Mouse (Mus musculus): Measurements from ENCODE around the gene Erc2. TPM values are rescaled to one million over a fixed set of nuclear protein-coding genes. Genes with fewer than 3 reads are reported as not detected.

The Erc2 gene
- total and polyA plus RNA-seq, 3 experiments: not detected

DNA sequence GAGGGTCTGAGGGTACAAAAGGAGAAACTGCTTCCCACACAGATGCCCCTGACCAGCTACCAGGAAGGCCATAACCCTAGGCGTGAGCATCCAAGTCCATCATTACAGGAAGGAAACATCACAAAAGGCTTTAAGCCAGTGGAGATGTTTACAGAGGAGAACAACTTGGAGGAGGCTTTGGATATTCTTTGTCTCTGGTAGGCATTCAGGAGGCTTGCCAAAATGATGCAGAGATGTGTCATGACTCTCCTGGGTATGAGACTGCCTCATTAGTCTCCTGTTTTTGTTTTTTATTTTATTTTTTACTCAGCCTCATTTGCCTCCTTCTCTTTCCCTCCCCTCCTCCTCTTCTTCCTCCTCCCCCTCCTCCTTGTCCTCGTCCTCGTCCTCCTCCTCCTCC lies 528.7 kb downstream of the Erc2 start:
- TF ChIP-seq SMC3 (IDR thresholded peaks at IDR 0.05; ENCODE audit: low read depth, low read length) (no peak), HCFC1 (IDR thresholded peaks at IDR 0.05; ENCODE audit: low read depth, low read length) (no peak), E2F4 (IDR thresholded peaks at IDR 0.05; ENCODE audit: insufficient replicate concordance, low read depth, low read length) (no peak), EP300 (IDR thresholded peaks at IDR 0.05; ENCODE audit: low read length) (no peak), NELFE (IDR thresholded peaks at IDR 0.05; ENCODE audit: low read depth, low read length) (no peak), RAD21 (IDR thresholded peaks at IDR 0.05; ENCODE audit: low read depth, low read length) (no peak), PAX5 (IDR thresholded peaks at IDR 0.05; ENCODE audit: low read length) (no peak), CHD1 (IDR thresholded peaks at IDR 0.05; ENCODE audit: low read depth, low read length) (no peak), JUN (IDR thresholded peaks at IDR 0.05; ENCODE audit: insufficient read depth, low read depth, low read length) (no peak), ELF1 (IDR thresholded peaks at IDR 0.05; ENCODE audit: low read depth, low read length) (no peak), USF1 (IDR thresholded peaks at IDR 0.05; ENCODE audit: low read depth, low read length) (no peak), SIN3A (IDR thresholded peaks at IDR 0.05; ENCODE audit: low read length) (no peak), USF2 (conservative IDR thresholded peaks at IDR 0.05; ENCODE audit: low read depth, low read length) (no peak), MXI1 (IDR thresholded peaks at IDR 0.05; ENCODE audit: low read depth, low read length) (no peak), TCF12 (IDR thresholded peaks at IDR 0.05; ENCODE audit: low read depth, low read length) (no peak)
- Histone ChIP-seq H3K79me2 (replicated peaks; ENCODE audit: control insufficient read depth, extremely low read depth, insufficient read depth, poor library complexity, severe bottlenecking) (no peaks in the 10 kb centered on the region), H3K27me3 (replicated peaks) (no peaks in the 10 kb centered on the region), H3K9me3 (replicated peaks; ENCODE audit: low read length) (peaks cover 33% of the 10 kb centered on the region), H3K4me3 (replicated peaks in 1 of 3; ENCODE audit: low read depth in 2 of 3, low read length in 2 of 3, poor library complexity in 1 of 3) (no peak overlapping the region), H3K4me2 (ENCODE audit: insufficient read depth, low read depth, poor library complexity, severe bottlenecking) (no peak overlapping the region), H3K9ac (ENCODE audit: insufficient read depth, low read depth) (no peak overlapping the region), H3K27ac (ENCODE audit: insufficient read depth, low read depth) (no peak overlapping the region), H3K4me1 (ENCODE audit: control insufficient read depth in 1 of 2, insufficient read depth in 2 of 2) (no peaks in the 10 kb centered on the region), H3K36me3 (replicated peaks in 1 of 2; ENCODE audit: control insufficient read depth in 1 of 2, insufficient read depth in 1 of 2, low read length in 1 of 2) (no peaks in the 10 kb centered on the region)
- no peak for DNase-seq (ENCODE audit: extremely low read depth)
- in situ Hi-C loops (cut with MboI; ENCODE audit: low pct_ligation_motif_present, low pct_unique_long_range_greater_than_20kb, low sequenced_read_pairs): no loop called here
- dilution Hi-C loops (cut with MboI; ENCODE audit: extremely low pct_ligation_motif_present, extremely low pct_unique_long_range_greater_than_20kb, low sequenced_read_pairs): no loop called here

DNA sequence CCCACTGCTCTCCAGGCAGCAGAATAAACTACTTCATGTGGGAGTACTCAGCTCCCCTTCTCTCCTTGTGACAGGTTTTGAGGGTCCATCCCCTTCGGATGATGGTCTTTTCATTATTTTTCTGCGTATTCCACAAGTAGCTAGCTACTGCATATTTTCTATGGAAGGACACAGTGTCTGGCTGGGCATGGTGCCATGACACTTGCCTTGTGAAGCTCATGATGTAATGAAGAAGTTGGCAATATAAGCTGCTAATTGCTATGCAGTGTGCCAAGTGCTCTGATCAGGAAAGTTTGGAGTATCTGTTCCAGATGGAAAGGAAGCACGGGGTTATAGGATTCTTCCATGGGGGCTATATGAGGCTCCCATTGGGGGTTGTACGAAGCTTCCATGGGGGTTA lies 533.5 kb downstream of the Erc2 start:
- Histone ChIP-seq H3K9ac (ENCODE audit: insufficient read depth, low read depth) (no peak overlapping the region), H3K27me3 (replicated peaks) (no peaks in the 10 kb centered on the region), H3K27ac (ENCODE audit: insufficient read depth, low read depth) (no peak overlapping the region), H3K4me1 (ENCODE audit: control insufficient read depth in 1 of 2, insufficient read depth in 2 of 2) (no peaks in the 10 kb centered on the region), H3K9me3 (replicated peaks; ENCODE audit: low read length) (peaks cover 40% of the 10 kb centered on the region), H3K79me2 (replicated peaks; ENCODE audit: control insufficient read depth, extremely low read depth, insufficient read depth, poor library complexity, severe bottlenecking) (no peaks in the 10 kb centered on the region), H3K36me3 (replicated peaks in 1 of 2; ENCODE audit: control insufficient read depth in 1 of 2, insufficient read depth in 1 of 2, low read length in 1 of 2) (no peaks in the 10 kb centered on the region), H3K4me3 (replicated peaks in 1 of 3; ENCODE audit: low read depth in 2 of 3, low read length in 2 of 3, poor library complexity in 1 of 3) (no peak overlapping the region), H3K4me2 (ENCODE audit: insufficient read depth, low read depth, poor library complexity, severe bottlenecking) (no peak overlapping the region)
- dilution Hi-C loops (cut with MboI; ENCODE audit: extremely low pct_ligation_motif_present, extremely low pct_unique_long_range_greater_than_20kb, low sequenced_read_pairs): no loop called here
- no peak for DNase-seq (ENCODE audit: extremely low read depth)
- in situ Hi-C loops (cut with MboI; ENCODE audit: low pct_ligation_motif_present, low pct_unique_long_range_greater_than_20kb, low sequenced_read_pairs): no loop called here
- no peak for TF ChIP-seq GABPA (IDR thresholded peaks at IDR 0.05; ENCODE audit: insufficient replicate concordance, low read depth, low read length)
- TF ChIP-seq PAX5 (IDR thresholded peaks at IDR 0.05; ENCODE audit: low read length): no peak
- TF ChIP-seq JUN (IDR thresholded peaks at IDR 0.05; ENCODE audit: insufficient read depth, low read depth, low read length): no peak
- no peak for TF ChIP-seq ZC3H11A (IDR thresholded peaks at IDR 0.05; ENCODE audit: low read depth, low read length)
- TF ChIP-seq MAX (IDR thresholded peaks at IDR 0.05; ENCODE audit: low read length): no peak
- TF ChIP-seq CHD1 (IDR thresholded peaks at IDR 0.05; ENCODE audit: low read depth, low read length): no peak
- TF ChIP-seq TBP (conservative IDR thresholded peaks at IDR 0.05; ENCODE audit: low read depth, low read length): no peak
- TF ChIP-seq SIN3A (IDR thresholded peaks at IDR 0.05; ENCODE audit: low read length): no peak
- TF ChIP-seq ZMIZ1 (IDR thresholded peaks at IDR 0.05; ENCODE audit: low read depth, low read length): no peak
- no peak for TF ChIP-seq UBTF (IDR thresholded peaks at IDR 0.05; ENCODE audit: low read depth, low read length)
- TF ChIP-seq JUND (conservative IDR thresholded peaks at IDR 0.05; ENCODE audit: low read depth, low read length): no peak
- no peak for TF ChIP-seq RAD21 (IDR thresholded peaks at IDR 0.05; ENCODE audit: low read depth, low read length)
- TF ChIP-seq IRF4 (IDR thresholded peaks at IDR 0.05; ENCODE audit: low read depth, low read length): no peak
- TF ChIP-seq EP300 (IDR thresholded peaks at IDR 0.05; ENCODE audit: low read length): no peak
- no peak for TF ChIP-seq TCF12 (IDR thresholded peaks at IDR 0.05; ENCODE audit: low read depth, low read length)
- no peak for TF ChIP-seq MEF2A (IDR thresholded peaks at IDR 0.05; ENCODE audit: borderline replicate concordance, low read depth, low read length)
- no peak for TF ChIP-seq POLR2A (IDR thresholded peaks at IDR 0.05; ENCODE audit: low read depth, low read length)
- TF ChIP-seq KAT2A (IDR thresholded peaks at IDR 0.05; ENCODE audit: insufficient replicate concordance, low read length): no peak

All from CH12.LX (cell line).